Mouse (Mus musculus) naive thymus-derived CD4-positive, alpha-beta T cell, adult 2 months (primary cell): ENCODE results near the gene Cspg4.

Source experiments
- DNase-seq: peaks from one replicate; pipeline ENCODE4 v3.0.0-alpha.2; 2011; ENCODE audit warnings: low read depth

Cspg4 gene

GRCm38 (mm10) chr9:56864216-56864729, 560 bp upstream of the Cspg4 start, which contains the start of gene Odf3l1:
TSS of gene Odf3l1 (minus strand) at chr9:56864679.
- no peak for DNase-seq

GRCm38 (mm10) chr9:56865673-56866400, 1.0 kb downstream of the Cspg4 start:
- no peak for DNase-seq

GRCm38 (mm10) chr9:56866430-56866829, 1.6 kb downstream of the Cspg4 start:
- no peak for DNase-seq

GRCm38 (mm10) chr9:56868292-56868691, 3.5 kb downstream of the Cspg4 start:
- DNase-seq: no peak

- no peak for DNase-seq
These were observed 4.7 kb downstream of the Cspg4 start for GRCm38 (mm10) chr9:56869552-56869951.

GRCm38 (mm10) chr9:56870778-56871177, 5.9 kb downstream of the Cspg4 start:
- no peak for DNase-seq

GRCm38 (mm10) chr9:56871191-56871590, 6.4 kb downstream of the Cspg4 start:
- DNase-seq: no peak

GRCm38 (mm10) chr9:56872105-56872903, 7.5 kb downstream of the Cspg4 start:
- no peak for DNase-seq

GRCm38 (mm10) chr9:56873097-56873496, 8.3 kb downstream of the Cspg4 start:
- no peak for DNase-seq

GRCm38 (mm10) chr9:56876784-56877183, 12.0 kb downstream of the Cspg4 start:
- no peak for DNase-seq

GRCm38 (mm10) chr9:56877284-56877683, 12.5 kb downstream of the Cspg4 start:
- DNase-seq: no peak

- no peak for DNase-seq
These were observed 16.0 kb downstream of the Cspg4 start for GRCm38 (mm10) chr9:56880790-56881189.

- no peak for DNase-seq
These were observed 16.8 kb downstream of the Cspg4 start for GRCm38 (mm10) chr9:56881539-56882082.

- no peak for DNase-seq
These were observed 17.4 kb downstream of the Cspg4 start for GRCm38 (mm10) chr9:56882283-56882682.

- no peak for DNase-seq
These were observed 18.0 kb downstream of the Cspg4 start for GRCm38 (mm10) chr9:56882818-56883217.

GRCm38 (mm10) chr9:56883470-56883869, 18.6 kb downstream of the Cspg4 start:
- no peak for DNase-seq

GRCm38 (mm10) chr9:56884328-56884727, 19.5 kb downstream of the Cspg4 start:
- no peak for DNase-seq

GRCm38 (mm10) chr9:56886113-56886512, 21.3 kb downstream of the Cspg4 start:
- DNase-seq: no peak

GRCm38 (mm10) chr9:56886601-56887000, 21.8 kb downstream of the Cspg4 start:
- no peak for DNase-seq

- no peak for DNase-seq
These were observed 22.7 kb downstream of the Cspg4 start for GRCm38 (mm10) chr9:56887581-56887980.

GRCm38 (mm10) chr9:56889817-56890216, 25.0 kb downstream of the Cspg4 start:
- DNase-seq: peak; percentile 87

GRCm38 (mm10) chr9:56890522-56891250, 25.9 kb downstream of the Cspg4 start:
- DNase-seq: peak; percentile 24
